Mouse (Mus musculus) lung, adult 2 months (tissue): Measurements from ENCODE around the gene Qdpr.

Experiments used
- CTCF ChIP-seq: fragments of 200-500 bp; IDR thresholded peaks from 2 replicates; pipeline ENCODE4 v1.5.1; 2011; ENCODE audit warnings: mild to moderate bottlenecking, low read length, control low read depth; ENCODE audit not compliant: insufficient read depth
- POLR2A ChIP-seq: fragments of 200-500 bp; IDR thresholded peaks from 2 replicates; pipeline ENCODE4 v1.6.1; 2011; ENCODE audit warnings: low read depth, mild to moderate bottlenecking, control low read depth, low read length, borderline replicate concordance; ENCODE audit errors: extremely low read depth

GRCm38 (mm10) chr5:45424021-45424886, 25.8 kb downstream of the Qdpr start:
- TF ChIP-seq CTCF (peak; percentile 77), POLR2A (no peak)
